Mouse (Mus musculus) ES-Bruce4 (cell line): Measurements from ENCODE around the gene Gm44502. TPM values are rescaled to one million over a fixed set of nuclear protein-coding genes. Genes with fewer than 3 reads are reported as not detected.

ENCODE experiments used
- H3K27ac ChIP-seq: 2 replicates; pipeline ENCODE4 v1.5.1; 2012; ENCODE audit warnings: low read length, inconsistent platforms; ENCODE audit not compliant: insufficient read depth
- H3K27me3 ChIP-seq: 2 replicates; pipeline ENCODE4 v1.6.1; 2012; ENCODE audit warnings: mild to moderate bottlenecking, low read length, inconsistent platforms; ENCODE audit not compliant: control insufficient read depth, poor library complexity, insufficient read depth, severe bottlenecking
- H3K36me3 ChIP-seq: 2 replicates; pipeline ENCODE4 v1.6.1; 2012; ENCODE audit warnings: inconsistent platforms, mild to moderate bottlenecking, low read length, moderate library complexity; ENCODE audit not compliant: control insufficient read depth, poor library complexity, insufficient read depth, severe bottlenecking
- H3K4me1 ChIP-seq: one replicate; pipeline ENCODE4 v1.8.1; 2011; ENCODE audit warnings: low read length; ENCODE audit not compliant: control insufficient read depth, insufficient read depth
- H3K4me3 ChIP-seq: 2 replicates; pipeline ENCODE4 v1.5.1; 2011; ENCODE audit warnings: low read depth, mild to moderate bottlenecking, low read length
- H3K9ac ChIP-seq: 2 replicates; pipeline ENCODE4 v1.6.1; 2012; ENCODE audit warnings: low read depth, mild to moderate bottlenecking, inconsistent platforms; ENCODE audit not compliant: poor library complexity, severe bottlenecking
- H3K9me3 ChIP-seq: replicated peaks from 2 replicates; pipeline ENCODE4 v1.6.1; 2012; ENCODE audit warnings: mild to moderate bottlenecking, low read length, inconsistent platforms; ENCODE audit not compliant: control insufficient read depth, poor library complexity, insufficient read depth, severe bottlenecking
- CTCF ChIP-seq: IDR thresholded peaks from one replicate; pipeline ENCODE4 v1.8.1; 2011; ENCODE audit warnings: low read depth, low read length
- EP300 ChIP-seq: IDR thresholded peaks from 2 replicates; pipeline ENCODE4 v1.6.1; 2011; ENCODE audit warnings: low read depth, low read length; ENCODE audit not compliant: insufficient read depth
- POLR2A ChIP-seq: IDR thresholded peaks from one replicate; pipeline ENCODE4 v1.8.1; 2011; ENCODE audit warnings: low read length; ENCODE audit not compliant: insufficient read depth
- polyA plus RNA-seq: library from polyadenylated mRNA; stranded (reverse); fragments of >200 nt; gene quantifications from 2 replicates; pipeline ENCODE4 v1.2.4, GENCODE M21; 2011; ENCODE audit warnings: low read depth; ENCODE audit not compliant: missing spikeins, insufficient read depth, insufficient read length

Gene Gm44502
- polyA plus RNA-seq, 1 experiment, result not detected

GRCm38 (mm10) chr15:89475611-89476474 is 46.3 kb upstream of the Gm44502 start:
- Histone ChIP-seq H3K27me3 (no peaks in the 10 kb centered on the region), H3K9ac (peak overlapping the region; percentile 45), H3K4me3 (peak overlapping the region; percentile 95), H3K9me3 (0 out of 2 replicates have a peak, but pooled peaks cover 2% of the 10 kb centered on the region), H3K4me1 (peaks cover 4% of the 10 kb centered on the region), H3K36me3 (no peaks in the 10 kb centered on the region), H3K27ac (peak overlapping the region; percentile 86)
- no peak for TF ChIP-seq CTCF
- TF ChIP-seq EP300, result peak; percentile 52; the same call in 1 of the 2 replicates

- Histone ChIP-seq H3K9ac (peak overlapping the region; percentile 45; the same call in 1 of the 2 replicates), H3K9me3 (0 out of 2 replicates have a peak, but pooled peaks cover 2% of the 10 kb centered on the region), H3K4me1 (peaks cover 1% of the 10 kb centered on the region), H3K4me3 (peak overlapping the region; percentile 70), H3K27me3 (no peaks in the 10 kb centered on the region), H3K36me3 (no peaks in the 10 kb centered on the region), H3K27ac (no peak overlapping the region)
- TF ChIP-seq CTCF, result no peak
Measured at GRCm38 (mm10) chr15:89475293-89475600, 45.8 kb upstream of the Gm44502 start.

- TF ChIP-seq CTCF (no peak), EP300 (no peak), POLR2A (no peak)
- Histone ChIP-seq H3K9me3 (0 out of 2 replicates have a peak, but pooled peaks cover 2% of the 10 kb centered on the region), H3K4me1 (no peaks in the 10 kb centered on the region), H3K36me3 (no peaks in the 10 kb centered on the region), H3K9ac (no peak overlapping the region), H3K4me3 (no peak overlapping the region), H3K27me3 (no peaks in the 10 kb centered on the region), H3K27ac (no peak overlapping the region)
Measured at GRCm38 (mm10) chr15:89474596-89475292, 45.2 kb upstream of the Gm44502 start.

DNA sequence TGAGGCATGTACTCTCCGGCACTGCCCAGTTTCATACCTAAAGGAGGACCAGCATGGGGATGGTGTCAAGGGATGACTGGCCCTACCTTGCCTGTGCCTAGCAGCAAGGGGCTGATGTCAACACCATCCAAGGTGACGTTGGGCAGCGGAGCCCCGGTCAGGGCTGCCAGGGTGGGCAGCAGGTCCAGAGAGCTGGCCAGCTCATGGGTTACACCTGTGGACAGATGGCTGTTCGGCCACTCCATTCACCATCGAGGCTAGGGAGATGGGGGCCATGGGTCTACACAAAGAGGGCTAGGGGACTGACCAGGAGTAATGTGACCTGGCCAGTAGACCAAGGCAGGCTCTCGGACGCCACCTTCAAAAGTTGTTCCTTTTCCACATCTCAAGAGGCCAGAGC is 44.4 kb upstream of the Gm44502 start:
- H3K27ac ChIP-seq, result no peak overlapping the region
- H3K4me3 ChIP-seq, result no peak overlapping the region
- TF ChIP-seq CTCF, result no peak
- no peak for TF ChIP-seq EP300
- no peak for TF ChIP-seq POLR2A

DNA sequence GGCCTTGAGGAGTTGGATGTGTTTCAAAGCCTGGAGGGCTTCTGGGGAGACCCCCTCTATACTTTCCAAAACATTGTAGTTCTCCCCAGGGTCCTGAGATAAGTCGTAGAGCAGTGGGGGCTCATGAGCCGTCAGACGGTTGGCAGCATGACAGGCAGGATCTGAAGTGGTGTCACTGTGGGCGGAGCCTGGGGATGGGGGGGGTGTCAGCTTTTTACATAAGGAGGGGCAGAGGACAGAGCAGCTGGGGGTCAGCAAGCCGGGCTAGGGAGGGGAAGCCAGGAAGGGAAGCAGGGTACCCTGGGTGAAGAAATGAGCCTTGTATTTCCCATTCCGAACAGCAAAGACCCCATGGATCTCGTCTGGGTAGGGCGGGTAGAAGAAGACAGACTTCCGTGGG is 43.9 kb upstream of the Gm44502 start:
- Histone ChIP-seq H3K4me3 (no peak overlapping the region), H3K9me3 (0 out of 2 replicates have a peak, but pooled peaks cover 2% of the 10 kb centered on the region), H3K36me3 (no peaks in the 10 kb centered on the region), H3K27ac (no peak overlapping the region), H3K9ac (no peak overlapping the region), H3K4me1 (no peaks in the 10 kb centered on the region), H3K27me3 (no peaks in the 10 kb centered on the region)
- TF ChIP-seq POLR2A, result no peak
- TF ChIP-seq EP300, result no peak

More for the DNA sequence above, 44.4 kb upstream of the Gm44502 start:
- 0 out of 2 replicates have a peak, but pooled peaks cover 2% of the 10 kb centered on the region for H3K9me3 ChIP-seq
- H3K9ac ChIP-seq, result no peak overlapping the region
- no peaks in the 10 kb centered on the region for H3K27me3 ChIP-seq
- H3K36me3 ChIP-seq, result no peaks in the 10 kb centered on the region
- no peaks in the 10 kb centered on the region for H3K4me1 ChIP-seq

- Histone ChIP-seq H3K27ac (no peak overlapping the region), H3K4me3 (no peak overlapping the region), H3K9me3 (0 out of 2 replicates have a peak, but pooled peaks cover 2% of the 10 kb centered on the region), H3K9ac (no peak overlapping the region), H3K36me3 (no peaks in the 10 kb centered on the region), H3K27me3 (no peaks in the 10 kb centered on the region), H3K4me1 (no peaks in the 10 kb centered on the region)
- TF ChIP-seq EP300, result no peak
- TF ChIP-seq POLR2A, result no peak
- no peak for TF ChIP-seq CTCF
Measured at GRCm38 (mm10) chr15:89471476-89471875, 42.0 kb upstream of the Gm44502 start.
